Mouse (Mus musculus) midbrain, embryonic 16.5 days (tissue): ENCODE data around the gene Spag6. TPM values are rescaled to one million over a fixed set of nuclear protein-coding genes. Genes with fewer than 3 reads are reported as not detected.

Experiments
- ATAC-seq: fragments of 200-750 bp; cut with Nextera tagmentation; 2 replicates; pipeline ENCODE4 v1.8.0; 2017; ENCODE audit warnings: moderate TSS enrichment
- H3K27ac ChIP-seq: fragments of 300-500 bp; sonication (generic); 2 replicates; pipeline ENCODE4 v1.5.1; 2014; ENCODE audit warnings: mild to moderate bottlenecking, low read length, mixed read lengths
- H3K27me3 ChIP-seq: fragments of 300-500 bp; sonication (generic); 2 replicates; pipeline ENCODE4 v1.6.1; 2014; ENCODE audit warnings: low read depth, low read length, mixed read lengths; ENCODE audit not compliant: control insufficient read depth, insufficient read depth
- H3K36me3 ChIP-seq: fragments of 300-500 bp; sonication (generic); 2 replicates; pipeline ENCODE4 v1.6.1; 2014; ENCODE audit warnings: mild to moderate bottlenecking, low read length, moderate library complexity, mixed read lengths; ENCODE audit not compliant: control insufficient read depth, insufficient read depth
- H3K4me1 ChIP-seq: fragments of 300-500 bp; sonication (generic); 2 replicates; pipeline ENCODE4 v1.6.1; 2014; ENCODE audit warnings: mild to moderate bottlenecking, low read length, mixed read lengths; ENCODE audit not compliant: control insufficient read depth, insufficient read depth
- H3K4me2 ChIP-seq: fragments of 300-500 bp; sonication (generic); 2 replicates; pipeline ENCODE4 v1.6.1; 2014; ENCODE audit warnings: mild to moderate bottlenecking, low read length, mixed read lengths
- H3K4me3 ChIP-seq: fragments of 300-500 bp; sonication (generic); 2 replicates; pipeline ENCODE4 v1.5.1; 2014; ENCODE audit warnings: low read depth, mild to moderate bottlenecking, low read length, moderate library complexity, mixed read lengths
- H3K9ac ChIP-seq: fragments of 300-500 bp; sonication (generic); 2 replicates; pipeline ENCODE4 v1.6.1; 2014; ENCODE audit warnings: low read depth, low read length, mixed read lengths
- H3K9me3 ChIP-seq: fragments of 300-500 bp; sonication (generic); replicated peaks from 2 replicates; pipeline ENCODE4 v1.6.1; 2014; ENCODE audit warnings: mild to moderate bottlenecking, low read length, mixed read lengths; ENCODE audit not compliant: control insufficient read depth, poor library complexity, severe bottlenecking
- WGBS: fragments of 180-500 bp; shearing (Covaris S2); extraction: QIAGEN DNeasy Blood & Tissue Kit; methylation state at CpG from one replicate; pipeline ENCODE4 v1.1.7; 2014; 5-methylcytosine and 5-hydroxymethylcytosine counted together
- polyA plus RNA-seq: library from polyadenylated mRNA; unstranded; fragments of >200 nt; fragmentation: Nextera tagmentation; extraction: Ambion mirVana; gene quantifications from 2 replicates; pipeline ENCODE4 v1.2.1, GENCODE M21; 2015

The Spag6 gene
- polyA plus RNA-seq, 1 experiment from 2014 or later: 0.10 TPM

DNA sequence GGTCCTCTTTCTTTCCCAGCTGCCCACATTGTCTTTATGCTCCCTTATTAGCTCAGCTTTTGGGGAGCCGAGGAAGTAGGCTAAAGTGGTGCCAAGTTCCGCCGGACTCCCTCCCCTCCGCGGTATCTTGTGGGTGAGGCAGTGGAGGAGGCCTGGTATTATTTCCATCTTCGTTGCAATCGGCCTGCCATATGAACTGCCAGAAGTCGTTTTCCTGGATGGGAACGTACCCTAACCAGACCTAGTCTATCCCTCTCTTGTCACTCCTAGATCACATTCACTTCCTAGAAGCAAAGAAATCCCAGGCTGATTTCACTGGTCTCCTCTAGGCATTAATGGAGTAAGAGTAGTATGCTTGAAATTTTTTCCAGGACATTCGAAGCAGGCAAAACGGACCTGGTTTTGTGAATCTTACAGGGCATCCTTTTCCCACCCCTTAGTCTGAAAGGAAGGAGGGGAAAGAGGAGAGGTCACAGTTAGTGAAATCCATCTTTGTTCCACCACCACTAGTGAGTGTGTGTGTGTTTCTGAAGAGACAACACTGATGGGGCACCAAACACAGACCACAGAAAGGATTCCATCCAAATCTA is 5.7 kb downstream of the Spag6 start:
- no peaks in the 10 kb centered on the region for H3K36me3 ChIP-seq

DNA sequence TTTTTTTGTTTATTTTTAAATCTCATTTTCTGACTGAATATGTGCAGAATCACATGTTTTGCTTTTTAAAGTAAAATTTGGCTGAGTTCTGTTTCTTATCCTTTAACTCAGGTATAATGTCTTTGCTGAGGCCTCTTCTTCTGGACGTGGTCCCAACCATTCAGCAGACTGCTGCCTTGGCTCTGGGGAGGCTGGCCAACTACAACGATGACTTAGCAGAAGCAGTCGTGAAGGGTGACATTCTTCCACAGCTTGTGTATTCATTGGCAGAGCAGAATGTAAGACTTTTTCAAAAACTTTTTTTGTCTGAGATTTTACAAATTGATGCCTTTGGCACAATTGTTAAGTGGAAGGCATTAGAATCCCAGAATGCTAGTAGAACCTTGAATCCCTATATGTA is 16.5 kb downstream of the Spag6 start:
- Histone ChIP-seq H3K36me3 (no peaks in the 10 kb centered on the region), H3K9me3 (no peaks in the 10 kb centered on the region), H3K9ac (no peak overlapping the region), H3K4me3 (no peak overlapping the region), H3K4me1 (no peaks in the 10 kb centered on the region), H3K4me2 (no peak overlapping the region), H3K27ac (no peak overlapping the region), H3K27me3 (no peaks in the 10 kb centered on the region; the same call in 1 of the 2 replicates)
- no peak for ATAC-seq
- WGBS: 70% methylated on average over 3 of the region's 3 CpGs

More for the DNA sequence above, 5.7 kb downstream of the Spag6 start:
- Histone ChIP-seq H3K27ac (no peak overlapping the region), H3K9ac (no peak overlapping the region), H3K4me2 (no peak overlapping the region), H3K27me3 (peaks cover 26% of the 10 kb centered on the region), H3K4me1 (peaks cover 2% of the 10 kb centered on the region; the same call in 1 of the 2 replicates), H3K9me3 (no peaks in the 10 kb centered on the region), H3K4me3 (no peak overlapping the region)
- WGBS: 1% methylated on average over 11 of the region's 11 CpGs
- ATAC-seq: no peak

DNA sequence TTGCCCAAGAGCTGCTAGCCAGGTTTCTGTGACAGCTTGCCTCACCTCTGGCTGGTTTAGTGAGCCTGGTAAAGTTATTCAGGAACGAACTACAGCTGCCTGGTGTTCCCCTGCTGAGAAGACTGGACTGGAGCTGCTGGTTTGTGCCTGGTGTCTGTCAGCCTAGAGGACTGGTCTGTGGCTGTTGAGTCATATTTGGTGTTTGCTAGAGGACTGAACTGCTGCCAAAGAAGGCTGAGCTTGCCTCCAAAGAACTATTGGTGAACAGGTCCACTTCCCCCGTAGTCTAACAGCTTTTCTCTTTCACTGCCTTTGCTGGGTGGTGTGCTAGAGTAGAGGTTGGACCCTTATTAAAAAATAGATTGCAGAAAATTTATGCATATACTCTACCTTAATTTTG is 19.2 kb downstream of the Spag6 start:
- H3K4me3 ChIP-seq: no peak overlapping the region
- no peaks in the 10 kb centered on the region for H3K27me3 ChIP-seq
- H3K9ac ChIP-seq: no peak overlapping the region
- H3K4me1 ChIP-seq: no peaks in the 10 kb centered on the region
- H3K27ac ChIP-seq: no peak overlapping the region
- H3K36me3 ChIP-seq: no peaks in the 10 kb centered on the region
- H3K4me2 ChIP-seq: no peak overlapping the region
- no peaks in the 10 kb centered on the region for H3K9me3 ChIP-seq
- no peak for ATAC-seq
- 68% methylated on average over 2 of the region's 2 CpGs for WGBS

DNA sequence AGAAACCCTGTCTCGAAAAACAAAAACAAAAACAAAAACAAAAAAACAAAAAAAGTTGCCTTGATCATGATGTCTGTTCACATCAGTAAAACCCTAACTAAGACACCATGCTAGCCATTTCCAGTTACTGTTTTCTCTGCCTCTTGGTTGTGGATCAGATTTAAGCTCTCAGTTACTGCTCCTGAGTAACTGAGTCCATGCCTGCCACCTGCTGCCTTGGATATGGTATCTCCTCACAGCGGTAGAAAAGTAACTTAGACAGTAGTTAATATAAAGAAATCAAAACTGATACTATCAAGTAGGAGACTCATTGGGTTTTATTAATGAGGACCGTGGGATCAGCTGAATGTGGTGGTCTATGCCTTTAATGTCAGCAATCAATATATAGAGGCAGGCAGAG is 20.5 kb downstream of the Spag6 start:
- no peak overlapping the region for H3K4me2 ChIP-seq
- no peaks in the 10 kb centered on the region; the same call in 1 of the 2 replicates for H3K27me3 ChIP-seq
- H3K9ac ChIP-seq: no peak overlapping the region
- no peak overlapping the region for H3K27ac ChIP-seq
- no peaks in the 10 kb centered on the region for H3K36me3 ChIP-seq
- 81% methylated on average over 3 of the region's 3 CpGs for WGBS
- no peaks in the 10 kb centered on the region for H3K4me1 ChIP-seq
- H3K9me3 ChIP-seq: no peaks in the 10 kb centered on the region
- H3K4me3 ChIP-seq: no peak overlapping the region
- no peak for ATAC-seq

DNA sequence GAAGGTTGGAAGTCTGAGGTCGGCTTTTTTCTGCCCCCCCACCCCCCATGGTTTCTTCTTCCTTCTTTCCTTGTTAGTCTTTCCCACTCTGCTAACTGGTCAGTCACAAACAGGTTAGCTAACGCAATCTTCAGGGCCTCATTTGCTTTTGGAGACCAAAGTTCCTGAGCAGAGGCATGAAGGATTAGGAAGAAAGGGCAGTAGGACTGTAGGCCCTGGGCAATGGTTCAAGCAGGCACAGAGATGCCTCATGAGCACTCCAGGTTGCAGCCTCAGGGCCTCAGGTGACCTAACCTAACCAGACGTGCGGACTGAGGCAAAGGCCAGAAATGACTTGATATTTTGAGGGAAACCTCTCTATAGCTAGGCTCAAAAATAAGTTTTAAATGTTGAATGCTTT is 24.7 kb downstream of the Spag6 start:
- no peak overlapping the region for H3K4me2 ChIP-seq
- ATAC-seq: no peak
- H3K9me3 ChIP-seq: no peaks in the 10 kb centered on the region
- no peaks in the 10 kb centered on the region for H3K36me3 ChIP-seq
- no peaks in the 10 kb centered on the region; the same call in 1 of the 2 replicates for H3K27me3 ChIP-seq
- 86% methylated on average over 4 of the region's 4 CpGs for WGBS
- H3K4me3 ChIP-seq: no peak overlapping the region
- no peaks in the 10 kb centered on the region for H3K4me1 ChIP-seq
- no peak overlapping the region for H3K27ac ChIP-seq
- H3K9ac ChIP-seq: no peak overlapping the region

DNA sequence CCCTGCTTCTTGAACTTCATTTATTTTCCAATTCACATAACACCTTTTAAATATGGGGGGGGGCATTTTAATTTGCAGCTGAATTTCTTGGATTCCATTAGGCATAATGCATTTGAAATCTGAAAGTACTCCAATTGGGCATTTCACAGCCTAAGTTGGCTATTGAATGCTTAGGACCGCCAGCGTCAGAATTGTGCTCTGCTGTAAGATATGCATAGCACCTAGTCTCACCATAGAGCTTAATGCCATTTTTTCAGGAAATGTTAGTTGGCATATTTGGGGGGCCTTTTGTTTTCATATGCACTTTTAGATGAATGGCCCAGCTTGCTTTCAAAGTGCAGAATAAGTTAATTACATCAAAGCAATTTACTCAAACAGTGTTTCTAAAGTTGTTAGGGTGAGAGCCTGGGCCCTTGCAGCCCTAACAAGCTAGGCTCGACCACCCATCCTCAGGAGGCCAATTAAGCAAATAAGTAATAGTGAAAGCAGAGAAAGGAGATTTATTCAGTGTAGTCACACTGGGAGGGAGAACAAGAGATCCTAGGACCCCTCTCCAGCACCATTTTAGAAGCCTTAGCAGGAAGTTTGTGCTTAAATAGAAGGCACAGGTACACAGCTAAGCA is 28.5 kb downstream of the Spag6 start:
- Histone ChIP-seq H3K9me3 (no peaks in the 10 kb centered on the region), H3K4me2 (no peak overlapping the region), H3K4me3 (no peak overlapping the region), H3K9ac (no peak overlapping the region), H3K4me1 (no peaks in the 10 kb centered on the region), H3K27ac (no peak overlapping the region), H3K36me3 (no peaks in the 10 kb centered on the region), H3K27me3 (no peaks in the 10 kb centered on the region; the same call in 1 of the 2 replicates)
- 60% methylated on average over 3 of the region's 3 CpGs for WGBS
- no peak for ATAC-seq

DNA sequence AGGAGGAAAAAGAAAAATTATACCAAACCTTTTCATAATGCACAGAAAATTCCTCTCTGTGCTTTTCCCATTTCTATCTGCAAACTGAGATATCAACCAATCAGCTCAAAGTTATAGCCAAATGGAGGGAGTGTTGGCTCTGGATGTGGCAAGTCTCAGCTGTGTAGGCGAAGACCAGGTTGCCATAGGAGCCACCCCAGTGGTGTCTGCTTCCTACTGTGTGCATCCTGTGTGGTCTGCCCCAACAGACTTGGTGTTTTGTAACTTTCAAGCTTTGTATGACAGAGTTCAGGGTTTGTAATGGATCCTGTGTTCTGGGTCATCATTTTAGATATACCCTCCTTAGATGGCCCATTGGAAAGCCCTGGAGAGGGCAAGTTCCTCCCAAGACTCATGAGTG is 30.6 kb downstream of the Spag6 start:
- H3K9ac ChIP-seq: no peak overlapping the region
- H3K4me1 ChIP-seq: no peaks in the 10 kb centered on the region
- H3K9me3 ChIP-seq: no peaks in the 10 kb centered on the region
- no peak overlapping the region for H3K4me3 ChIP-seq
- ATAC-seq: no peak
- no peaks in the 10 kb centered on the region for H3K27me3 ChIP-seq
- H3K4me2 ChIP-seq: no peak overlapping the region
- no peaks in the 10 kb centered on the region for H3K36me3 ChIP-seq
- no peak overlapping the region for H3K27ac ChIP-seq
- 88% methylated on average over 1 of the region's 1 CpGs for WGBS

DNA sequence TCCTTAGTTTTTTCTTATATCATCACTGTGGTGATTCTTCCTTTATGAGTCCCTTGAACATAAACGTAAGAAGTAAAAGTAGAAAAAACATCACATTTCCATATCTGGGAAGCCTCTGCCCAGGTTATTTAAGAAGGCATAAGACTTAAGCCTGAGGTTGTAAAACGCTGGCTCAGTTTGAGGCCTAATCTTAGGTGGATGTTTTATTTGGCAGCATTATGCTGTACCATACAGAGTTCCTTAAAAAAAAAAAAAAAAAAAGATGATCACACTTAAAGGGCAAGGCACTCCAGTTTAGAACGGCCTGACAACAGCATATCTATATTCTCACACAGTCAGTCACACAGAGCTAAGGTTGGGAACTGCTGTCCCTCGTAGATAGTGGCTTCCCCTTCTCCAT is 32.0 kb downstream of the Spag6 start:
- Histone ChIP-seq H3K9ac (no peak overlapping the region), H3K9me3 (no peaks in the 10 kb centered on the region), H3K36me3 (no peaks in the 10 kb centered on the region), H3K4me3 (no peak overlapping the region), H3K27ac (no peak overlapping the region), H3K4me2 (no peak overlapping the region), H3K27me3 (no peaks in the 10 kb centered on the region), H3K4me1 (no peaks in the 10 kb centered on the region)
- no peak for ATAC-seq
- WGBS: 82% methylated on average over 4 of the region's 4 CpGs

DNA sequence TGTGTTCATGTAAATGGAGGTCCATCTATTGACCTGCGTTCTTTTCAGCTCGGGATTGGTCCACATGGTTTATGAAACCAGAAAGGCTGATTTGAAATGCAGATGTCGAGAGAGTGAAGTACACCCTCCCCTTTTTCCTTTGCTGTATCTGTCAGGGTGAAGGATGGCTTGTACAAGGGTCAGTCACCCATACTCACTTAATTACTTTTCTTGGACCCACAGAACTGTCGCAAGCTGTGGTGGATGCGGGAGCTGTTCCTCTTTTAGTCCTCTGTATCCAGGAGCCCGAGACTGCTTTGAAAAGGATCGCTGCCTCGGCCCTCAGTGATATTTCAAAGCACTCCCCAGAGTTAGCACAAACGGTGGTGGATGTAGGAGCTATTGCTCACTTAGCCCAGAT is 37.9 kb downstream of the Spag6 start:
- WGBS: 14% methylated on average over 9 of the region's 9 CpGs
- H3K4me1 ChIP-seq: no peaks in the 10 kb centered on the region
- no peak for ATAC-seq
- H3K36me3 ChIP-seq: no peaks in the 10 kb centered on the region
- no peaks in the 10 kb centered on the region for H3K27me3 ChIP-seq
- no peak overlapping the region for H3K4me3 ChIP-seq
- no peaks in the 10 kb centered on the region for H3K9me3 ChIP-seq
- 0 out of 2 replicates have a peak overlapping the region, but pooled peaks have one; percentile 31 for H3K4me2 ChIP-seq
- H3K9ac ChIP-seq: no peak overlapping the region
- H3K27ac ChIP-seq: no peak overlapping the region
